Comparison of ENCODE assay signal across 18 mouse cellular contexts in genomic region chr15:77812578-77812977, GRCm38 (mm10). TPM values are rescaled to one million over a fixed set of nuclear protein-coding genes. Genes with fewer than 3 reads are reported as not detected.
"Had no signal": no experiment of that assay in that cellular context is flagged by ENCODE, and none has a peak within 500 bp of the region (broad histone marks: within the 10 kb centered on the region; RNA-seq: fewer than 3 reads in every experiment).

No protein-coding gene starts in this region.

- H3K27me3 ChIP-seq: liver, embryonic 13.5 days; neural tube, embryonic 13.5 days had no signal

- H3K27ac ChIP-seq: liver, embryonic 13.5 days; macrophage; neural tube, embryonic 13.5 days had no signal

- H3K4me3 ChIP-seq: liver, embryonic 13.5 days; neural tube, embryonic 13.5 days had no signal

- H3K9ac ChIP-seq: liver, embryonic 13.5 days; neural tube, embryonic 13.5 days had no signal

- DNase-seq: kidney, adult 18-20 months; kidney, adult 9 months; kidney, postnatal 14 days; kidney, postnatal 4 days; left cerebral cortex, postnatal 4 days; liver, embryonic 13.5 days; lung, adult 2 months; lung, postnatal 14 days; midbrain, embryonic 14.5 days; retina, postnatal 1 day; right cerebral cortex, postnatal 25 days; spleen, adult 18-20 months; thymus, adult 18-20 months; thymus, postnatal 36 days had no signal

- H3K9me3 ChIP-seq: liver, embryonic 13.5 days; neural tube, embryonic 13.5 days had no signal

- H3K4me2 ChIP-seq: liver, embryonic 13.5 days; midbrain, embryonic 11.5 days; neural tube, embryonic 13.5 days had no signal

RNA-seq across cellular contexts. Expression of gene Apol8, which starts 55.8 kb away (rescaled TPM):
- polyA plus RNA-seq: liver, adult 2 months; lung, adult 2 months; macrophage; neural tube, embryonic 13.5 days had no signal
